Mouse (Mus musculus) frontal cortex, adult (tissue): ENCODE measurements around the gene Krtap4-2.
A peak's percentile ranks its signal among the peaks of the same experiment; 100 is the strongest.
"Not testable (repeated sequence)": the region's sequence is repeated elsewhere in the genome, so short reads cannot be mapped to it uniquely, and the experiment has no call there.

Source experiments
- ATAC-seq: cut with Nextera tagmentation; 2 replicates; pipeline ENCODE4 v1.9.2; 2017; ENCODE audit warnings: mild to moderate bottlenecking, moderate library complexity, mixed read lengths; ENCODE audit not compliant: low TSS enrichment

The Krtap4-2 gene

DNA sequence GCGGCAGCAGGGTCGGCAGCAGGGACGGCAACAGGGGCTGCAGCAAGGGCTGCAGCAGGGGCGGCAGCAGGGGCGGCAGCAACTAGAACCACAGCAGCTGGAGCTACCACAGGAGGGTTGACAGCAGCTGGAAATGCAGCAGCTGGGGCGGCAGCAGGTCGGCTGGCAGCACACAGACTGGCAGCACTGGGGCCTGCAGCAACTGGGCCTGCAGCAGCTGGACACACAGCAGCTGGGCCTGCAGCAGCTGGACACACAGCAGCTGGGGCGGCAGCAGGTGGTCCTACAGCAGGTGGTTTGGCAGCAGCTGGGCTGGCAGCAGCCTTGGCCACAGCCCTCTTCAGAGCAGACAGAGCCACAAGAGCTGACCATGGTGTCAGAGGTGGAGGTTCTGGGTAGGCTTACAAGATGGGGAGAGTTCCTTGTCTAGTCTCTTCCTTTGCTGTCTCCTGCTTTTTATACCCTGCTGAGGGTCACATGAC, at the start of gene Krtap4-2:
Gene Krtap4-2, minus strand, starts transcription at position 432 of the 482 bp plus-strand sequence.
- no peak for ATAC-seq

GRCm38 (mm10) chr11:99683481-99683880, 48.6 kb upstream of the Krtap4-2 start:
- no peak for ATAC-seq

DNA sequence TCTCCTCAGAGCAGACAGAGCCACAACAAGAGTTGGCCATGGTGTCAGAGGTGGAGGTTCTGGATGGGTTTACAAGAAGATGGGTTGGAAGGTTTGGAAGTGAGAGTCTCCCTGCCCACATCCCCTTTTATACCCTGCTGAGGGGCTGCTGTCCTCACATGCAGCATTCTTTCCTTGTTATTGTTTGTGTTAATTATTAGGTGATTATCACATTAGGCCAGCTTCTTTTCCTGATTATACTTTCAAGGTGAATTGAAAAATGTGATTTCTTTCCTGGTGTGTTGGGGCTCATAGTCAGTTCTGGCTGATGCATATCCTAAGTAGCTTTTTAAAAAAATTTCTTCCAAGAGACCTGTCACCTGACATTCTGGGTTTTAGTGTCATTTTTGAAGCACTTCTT, 31.0 kb upstream of the Krtap4-2 start, which contains the start of gene Krtap4-6:
Gene Krtap4-6, minus strand, starts transcription at position 101 of the 400 bp plus-strand sequence.
- no peak for ATAC-seq

- no peak for ATAC-seq
Measured at GRCm38 (mm10) chr11:99662802-99663201, 27.9 kb upstream of the Krtap4-2 start.

DNA sequence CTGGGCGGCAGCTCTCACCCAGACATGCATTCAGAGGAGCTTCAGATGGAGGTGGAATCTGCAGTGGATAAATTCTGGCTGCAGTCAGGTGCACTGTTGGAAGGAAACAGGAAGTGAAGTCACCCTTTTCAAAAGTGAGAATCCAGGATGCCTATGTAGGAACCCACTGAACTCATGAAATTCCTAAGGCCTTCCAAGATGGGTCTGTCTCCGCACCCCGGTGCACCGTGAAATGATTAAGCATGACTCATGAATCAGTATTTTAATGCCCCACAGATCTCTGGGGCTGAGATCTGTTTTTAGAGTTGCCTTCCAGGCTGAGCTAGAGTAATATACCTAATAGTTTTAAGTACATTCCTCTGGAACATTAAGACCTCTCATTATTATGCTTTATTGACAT, 24.4 kb upstream of the Krtap4-2 start:
- ATAC-seq, result no peak

GRCm38 (mm10) chr11:99658467-99659010, 23.7 kb upstream of the Krtap4-2 start, which contains the start of gene Gm11563:
Gene Gm11563 (minus strand): TSS chr11:99658960.
- not testable (repeated sequence) for ATAC-seq

DNA sequence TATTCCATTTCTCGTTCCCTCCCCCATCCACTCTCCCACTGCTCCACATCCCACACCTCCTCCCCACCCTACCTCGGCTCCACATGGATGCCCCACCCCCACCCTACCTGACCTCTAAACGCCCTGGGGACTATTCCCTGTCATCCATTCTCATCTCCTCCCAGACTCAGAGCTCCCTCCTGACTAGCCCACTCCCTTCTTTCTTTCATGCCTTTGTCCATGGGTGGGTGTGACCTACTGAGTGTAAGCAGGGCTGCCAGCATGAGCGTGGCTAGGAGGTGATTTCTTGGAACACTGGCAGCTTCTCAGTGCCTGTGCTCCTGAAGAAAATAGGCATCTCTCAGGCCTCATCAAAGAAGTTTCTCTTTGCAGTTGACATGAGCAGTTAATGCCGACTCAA, 22.2 kb upstream of the Krtap4-2 start:
- ATAC-seq, result no peak

DNA sequence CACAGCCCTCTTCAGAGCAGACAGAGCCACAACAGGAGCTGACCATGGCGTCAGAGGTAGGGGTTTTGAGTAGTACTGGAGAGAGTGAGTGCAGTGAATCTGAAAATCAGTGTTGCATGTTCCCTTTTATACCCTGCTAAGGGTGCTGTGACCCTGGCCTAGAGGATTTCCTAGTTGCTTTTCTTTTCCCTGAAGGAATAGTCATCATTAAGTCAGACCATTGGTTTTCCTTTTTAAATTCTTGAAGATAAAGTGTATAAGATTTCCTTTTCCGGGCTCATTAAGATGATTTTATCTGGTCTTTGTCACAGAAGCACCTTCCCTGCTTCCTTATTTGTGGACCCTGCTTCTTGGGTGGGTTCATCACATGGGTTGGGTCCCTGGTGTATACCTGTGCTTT, 15.3 kb upstream of the Krtap4-2 start, which contains the start of gene Gm11555:
Gene Gm11555, minus strand, starts transcription at position 101 of the 400 bp plus-strand sequence.
- ATAC-seq, result no peak

- ATAC-seq, result peak; percentile 69; the same call in 1 of the 2 replicates
Measured at GRCm38 (mm10) chr11:99646444-99646843, 11.6 kb upstream of the Krtap4-2 start.

DNA sequence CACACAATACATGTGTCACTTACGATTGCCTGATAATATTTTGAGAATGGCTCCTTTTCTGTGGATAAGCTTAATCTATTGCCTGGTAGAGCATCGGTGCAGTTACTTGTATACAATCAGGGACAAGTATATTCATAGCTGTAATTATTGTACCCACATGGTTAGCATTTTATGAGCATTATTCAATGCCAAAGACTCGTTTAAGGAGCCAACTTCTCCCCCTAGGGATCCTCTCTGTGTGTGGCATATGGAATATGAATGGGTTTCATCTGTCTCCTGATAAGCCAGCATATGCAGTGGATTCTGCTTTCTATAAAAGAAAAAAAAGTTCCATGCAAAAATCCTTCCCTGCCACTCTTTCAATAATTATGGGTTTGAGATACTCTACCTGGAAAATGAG, 9.5 kb upstream of the Krtap4-2 start:
- no peak; the same call in 1 of the 2 replicates for ATAC-seq

DNA sequence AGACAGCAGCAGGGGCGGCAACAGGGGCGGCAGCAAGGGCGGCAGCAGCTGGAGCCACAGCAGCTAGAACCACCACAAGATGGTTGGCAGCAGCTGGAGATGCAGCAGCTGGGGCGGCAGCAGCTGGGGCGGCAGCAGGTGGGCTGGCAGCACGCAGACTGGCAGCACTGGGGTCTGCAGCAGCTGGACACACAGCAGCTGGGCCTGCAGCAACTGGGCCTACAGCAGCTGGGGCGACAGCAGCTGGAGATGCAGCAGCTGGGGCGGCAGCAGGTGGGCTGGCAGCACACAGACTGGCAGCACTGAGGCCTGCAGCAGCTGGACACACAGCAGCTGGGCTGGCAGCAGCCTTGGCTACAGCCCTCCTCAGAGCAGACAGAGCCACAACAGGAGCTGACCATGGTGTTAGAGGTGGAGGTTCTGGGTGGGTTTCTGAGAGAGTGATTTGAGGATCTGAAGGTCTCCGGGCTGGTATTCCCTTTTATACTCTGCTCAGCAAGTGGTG, 8.8 kb upstream of the Krtap4-2 start, which contains the start of gene Krtap4-7:
Gene Krtap4-7, minus strand, starts transcription at position 455 of the 505 bp plus-strand sequence.
- ATAC-seq, result not testable (repeated sequence)

GRCm38 (mm10) chr11:99640926-99641325, 6.0 kb upstream of the Krtap4-2 start:
- no peak for ATAC-seq

- peak; percentile 78 for ATAC-seq
Measured at GRCm38 (mm10) chr11:99637086-99637485, 2.2 kb upstream of the Krtap4-2 start.

- peak; percentile 92 for ATAC-seq
Measured at GRCm38 (mm10) chr11:99633293-99633692, 1.6 kb downstream of the Krtap4-2 start.

- ATAC-seq, result no peak
Measured at GRCm38 (mm10) chr11:99630890-99631289, 4.0 kb downstream of the Krtap4-2 start.

GRCm38 (mm10) chr11:99628138-99628537, 6.7 kb downstream of the Krtap4-2 start, which contains the start of gene Krtap4-1:
Gene Krtap4-1 (minus strand): TSS chr11:99628238.
- no peak for ATAC-seq

- no peak for ATAC-seq
Measured at GRCm38 (mm10) chr11:99620335-99620734, 14.5 kb downstream of the Krtap4-2 start, which contains the start of gene Gm11562. Gene Gm11562 (minus strand): TSS chr11:99620435.

DNA sequence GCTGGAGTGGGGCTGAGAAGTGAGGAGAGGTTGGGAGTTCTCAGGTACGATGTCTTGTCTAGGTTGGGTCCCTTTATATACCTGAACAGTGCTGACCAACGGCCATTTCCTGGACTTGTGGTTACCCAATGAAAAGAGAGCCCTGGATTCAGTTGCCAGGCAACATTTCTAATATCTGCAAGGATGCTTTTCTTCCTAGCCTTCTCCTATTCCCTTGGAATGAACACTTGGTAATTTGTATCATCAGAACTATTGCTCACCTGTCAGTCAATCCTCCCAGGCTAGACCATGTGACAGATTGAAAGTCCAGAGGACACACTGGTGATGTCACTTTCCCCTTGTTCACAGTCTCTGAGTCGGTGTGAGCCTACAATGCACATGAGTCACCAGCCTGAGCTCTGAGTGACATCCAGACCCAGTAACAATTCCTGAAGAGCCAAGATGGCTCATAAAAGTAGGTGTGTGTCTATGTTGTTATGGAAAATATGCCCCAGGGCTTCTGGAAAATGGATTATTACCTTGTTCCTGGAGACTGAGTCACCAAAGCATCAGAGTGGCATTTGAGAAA, 20.0 kb downstream of the Krtap4-2 start, which contains the start of gene Krtap2-4:
Gene Krtap2-4, minus strand, starts transcription at position 51 of the 568 bp plus-strand sequence.
- ATAC-seq, result no peak

- not testable (repeated sequence) for ATAC-seq
Measured at GRCm38 (mm10) chr11:99610089-99610488, 24.8 kb downstream of the Krtap4-2 start, which contains the start of gene Gm11937. Gene Gm11937 (minus strand): TSS chr11:99610189.

DNA sequence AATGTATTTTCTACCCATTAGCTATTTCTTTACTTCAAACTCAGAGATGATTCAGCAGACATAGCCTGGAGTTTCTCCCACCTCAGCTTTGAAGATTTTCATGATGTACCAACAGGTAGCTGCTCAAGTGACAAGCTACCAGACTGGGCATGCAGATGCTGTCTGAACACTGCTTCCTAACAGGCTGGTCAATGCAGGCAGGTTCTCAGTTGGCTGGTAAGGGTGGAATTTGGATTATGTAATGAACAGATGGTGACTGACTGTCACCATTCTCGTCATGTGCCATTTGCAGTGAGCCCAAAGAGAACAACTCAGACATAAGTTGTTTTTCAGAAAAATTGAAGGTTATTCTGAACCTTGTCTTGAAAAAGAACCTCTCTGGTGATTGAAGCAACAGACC, 25.8 kb downstream of the Krtap4-2 start:
- peak; percentile 79; the same call in 1 of the 2 replicates for ATAC-seq

DNA sequence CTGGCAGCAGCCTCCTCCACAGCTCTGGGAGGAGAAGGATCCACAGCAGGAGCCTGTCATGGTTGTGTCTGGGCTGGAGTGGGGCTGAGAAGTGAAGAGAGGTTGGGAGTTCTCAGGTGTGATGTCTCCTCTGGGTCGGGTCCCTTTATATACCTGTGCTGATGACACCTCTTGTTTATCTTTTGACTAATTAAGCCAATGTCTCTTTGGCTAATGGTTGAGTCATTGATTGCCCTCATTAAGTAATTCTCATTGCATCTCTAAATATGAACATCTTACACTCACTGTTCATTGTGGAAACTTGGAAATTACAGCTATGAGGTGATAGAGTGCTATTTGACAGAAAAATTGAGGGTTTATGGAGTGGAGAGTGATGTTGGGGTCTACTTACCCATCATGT, 31.7 kb downstream of the Krtap4-2 start, which contains the start of gene Gm11938:
Gene Gm11938, minus strand, starts transcription at position 101 of the 400 bp plus-strand sequence.
- not testable (repeated sequence) for ATAC-seq

DNA sequence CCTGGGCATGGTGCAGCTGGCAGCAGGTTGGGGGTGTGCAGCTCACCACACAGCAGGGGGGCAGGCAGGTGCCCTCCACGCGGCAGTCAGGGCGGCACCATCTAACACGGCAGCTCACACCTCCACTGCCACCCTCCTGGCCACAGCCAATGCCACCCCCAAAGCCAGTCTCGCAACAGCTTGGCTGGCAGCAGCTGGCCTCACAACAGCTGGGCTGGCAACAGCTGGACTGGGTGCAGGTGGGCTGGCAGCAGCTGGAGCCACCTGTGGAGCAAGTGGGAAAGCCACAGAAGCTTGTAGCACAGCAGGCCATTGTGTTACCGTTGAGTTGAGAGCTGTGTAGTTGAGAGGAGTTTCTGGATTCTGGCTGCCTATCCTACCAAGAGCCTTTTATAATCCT, 37.1 kb downstream of the Krtap4-2 start, which contains the start of gene Krtap9-3:
Gene Krtap9-3, minus strand, starts transcription at position 364 of the 400 bp plus-strand sequence.
- not testable (repeated sequence) for ATAC-seq
